Mouse (Mus musculus): Measurements from ENCODE around the gene Itgb2.

DNA sequence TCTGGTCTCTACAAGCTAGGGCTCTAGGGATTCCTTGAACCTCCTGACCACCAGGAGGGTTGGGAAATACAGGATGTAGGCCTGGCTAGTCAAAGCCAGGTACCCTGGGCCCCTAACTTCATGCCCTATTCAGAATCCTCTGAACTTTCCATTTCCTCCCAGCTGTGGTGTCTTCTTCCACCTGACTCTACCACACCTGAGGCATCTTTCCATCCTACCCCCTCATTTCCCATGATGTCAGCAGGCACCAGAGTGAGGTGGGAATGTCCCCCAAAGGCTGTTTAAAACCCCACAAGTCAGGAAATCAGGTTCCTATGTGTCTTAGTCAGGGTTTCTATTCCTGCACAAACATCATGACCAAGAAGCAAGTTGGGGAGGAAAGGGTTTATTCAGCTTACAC is 48.2 kb upstream of the Itgb2 start:
- TF ChIP-seq POLR2A (IDR thresholded peaks at IDR 0.05; ENCODE audit: low read depth, low read length) (no peak), CTCF (conservative IDR thresholded peaks at IDR 0.05; ENCODE audit: insufficient read depth, insufficient read length, low read depth, low read length) (no peak)
